Mouse (Mus musculus): Measurements from ENCODE around the gene Ccdc127. TPM values are rescaled to one million over a fixed set of nuclear protein-coding genes. Genes with fewer than 3 reads are reported as not detected.

The Ccdc127 gene
- polyA plus RNA-seq, 1 experiment from 2014 or later, result 51.8 TPM

GRCm38 (mm10) chr13:74316789-74317169 is 33.3 kb upstream of the Ccdc127 start:
- H3K9me3 ChIP-seq (replicated peaks; ENCODE audit: control insufficient read depth, low read length), result no peaks in the 10 kb centered on the region
- H3K4me3 ChIP-seq (ENCODE audit: low read depth, low read length), result peak overlapping the region; percentile 71
- H3K27ac ChIP-seq (ENCODE audit: low read depth, low read length), result no peak overlapping the region; the same call in 1 of the 2 replicates
- 3% methylated on average over 15 of the region's 15 CpGs for WGBS (ENCODE audit: insufficient replicate concordance)
- H3K4me1 ChIP-seq (ENCODE audit: control insufficient read depth, insufficient read depth, low read length), result peaks cover 5% of the 10 kb centered on the region; the same call in 1 of the 2 replicates
- no peaks in the 10 kb centered on the region for H3K27me3 ChIP-seq (ENCODE audit: control insufficient read depth, insufficient read depth, low read length)
- H3K36me3 ChIP-seq (ENCODE audit: control insufficient read depth, insufficient read depth, low read length), result peaks cover 9% of the 10 kb centered on the region
- H3K9ac ChIP-seq (ENCODE audit: low read depth, low read length), result peak overlapping the region; percentile 74
- ATAC-seq (replicated peaks; ENCODE audit: insufficient number of reproducible peaks, low FRiP score, low TSS enrichment), result no peak
- peak overlapping the region; percentile 91 for H3K4me2 ChIP-seq

DNA sequence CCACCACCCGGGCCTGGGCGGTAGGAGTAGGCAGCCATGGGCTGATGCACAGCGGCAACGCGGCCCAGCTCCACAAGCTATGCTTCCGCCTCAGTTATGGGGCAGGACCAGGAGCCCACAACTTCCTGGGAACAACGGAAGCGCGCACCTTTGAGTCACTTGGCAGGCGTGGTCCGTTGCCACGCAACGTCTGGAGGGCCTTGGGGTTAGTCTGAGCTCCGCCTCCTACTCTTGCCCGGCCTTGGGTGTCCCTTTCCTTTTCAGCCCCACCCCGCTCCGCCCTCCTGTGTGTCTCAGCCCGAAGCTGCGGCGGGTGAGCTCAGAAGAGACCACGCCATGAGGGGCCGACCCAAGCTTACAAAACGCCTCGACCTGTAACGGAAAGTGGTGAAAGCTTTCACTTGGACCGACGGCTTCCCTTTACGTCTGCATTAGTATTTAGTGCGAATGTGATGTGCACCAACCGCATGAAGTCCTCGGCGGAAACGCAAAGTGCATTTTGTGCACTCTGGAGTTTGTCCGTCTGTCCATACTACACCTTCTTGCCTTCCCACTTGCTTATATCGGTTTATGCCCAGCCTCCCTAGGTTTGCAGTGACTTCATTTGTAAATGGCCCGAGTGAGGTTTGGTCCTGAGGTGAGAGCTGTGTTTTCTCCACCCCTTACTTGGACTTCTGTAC is 32.8 kb upstream of the Ccdc127 start, which contains the start of gene Pdcd6:
Pdcd6 (minus strand) TSS at position 411 of the 680 bp plus-strand sequence.
- Histone ChIP-seq H3K9me3 (replicated peaks; ENCODE audit: control insufficient read depth, low read length) (no peaks in the 10 kb centered on the region), H3K4me1 (ENCODE audit: control insufficient read depth, insufficient read depth, low read length) (peaks cover 5% of the 10 kb centered on the region; the same call in 1 of the 2 replicates), H3K4me2 (peak within 1 kb of the TSS; percentile 91), H3K27ac (ENCODE audit: low read depth, low read length) (no peak within 1 kb of the TSS; the same call in 1 of the 2 replicates), H3K4me3 (ENCODE audit: low read depth, low read length) (peak within 1 kb of the TSS; percentile 71), H3K9ac (ENCODE audit: low read depth, low read length) (peak within 1 kb of the TSS; percentile 74), H3K36me3 (ENCODE audit: control insufficient read depth, insufficient read depth, low read length) (peaks cover 14% of the 10 kb centered on the region), H3K27me3 (ENCODE audit: control insufficient read depth, insufficient read depth, low read length) (no peaks in the 10 kb centered on the region)
- under 1% methylated on average over 36 of the region's 36 CpGs for whole genome bisulfite sequencing (ENCODE audit: insufficient replicate concordance)
- peak; percentile 100 for ATAC-seq (replicated peaks; ENCODE audit: insufficient number of reproducible peaks, low FRiP score, low TSS enrichment)

DNA sequence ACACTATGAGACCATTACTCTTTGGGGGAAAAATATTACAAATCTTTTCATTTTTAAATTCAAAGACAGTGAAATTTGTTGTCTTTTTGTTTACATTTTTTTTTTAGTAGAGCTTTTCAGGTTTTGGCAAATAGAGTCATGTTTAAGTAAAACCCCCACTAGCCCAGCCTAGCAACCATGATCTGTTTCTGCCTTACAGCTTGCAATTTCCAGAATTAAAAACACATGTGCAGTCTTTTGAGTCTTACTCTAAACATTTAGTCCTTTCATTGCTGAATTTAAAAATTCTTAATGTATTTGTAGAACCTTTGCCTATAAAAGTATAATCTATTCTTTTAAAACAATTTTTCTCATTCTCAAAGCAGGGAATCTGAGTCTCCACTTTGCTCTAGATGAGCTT is 20.8 kb upstream of the Ccdc127 start:
- Histone ChIP-seq H3K4me1 (ENCODE audit: control insufficient read depth, insufficient read depth, low read length) (no peaks in the 10 kb centered on the region), H3K9me3 (replicated peaks; ENCODE audit: control insufficient read depth, low read length) (no peaks in the 10 kb centered on the region), H3K27ac (ENCODE audit: low read depth, low read length) (no peak overlapping the region), H3K4me2 (no peak overlapping the region), H3K4me3 (ENCODE audit: low read depth, low read length) (no peak overlapping the region), H3K9ac (ENCODE audit: low read depth, low read length) (no peak overlapping the region), H3K36me3 (ENCODE audit: control insufficient read depth, insufficient read depth, low read length) (peaks cover 36% of the 10 kb centered on the region), H3K27me3 (ENCODE audit: control insufficient read depth, insufficient read depth, low read length) (no peaks in the 10 kb centered on the region)
- ATAC-seq (replicated peaks; ENCODE audit: insufficient number of reproducible peaks, low FRiP score, low TSS enrichment), result no peak

DNA sequence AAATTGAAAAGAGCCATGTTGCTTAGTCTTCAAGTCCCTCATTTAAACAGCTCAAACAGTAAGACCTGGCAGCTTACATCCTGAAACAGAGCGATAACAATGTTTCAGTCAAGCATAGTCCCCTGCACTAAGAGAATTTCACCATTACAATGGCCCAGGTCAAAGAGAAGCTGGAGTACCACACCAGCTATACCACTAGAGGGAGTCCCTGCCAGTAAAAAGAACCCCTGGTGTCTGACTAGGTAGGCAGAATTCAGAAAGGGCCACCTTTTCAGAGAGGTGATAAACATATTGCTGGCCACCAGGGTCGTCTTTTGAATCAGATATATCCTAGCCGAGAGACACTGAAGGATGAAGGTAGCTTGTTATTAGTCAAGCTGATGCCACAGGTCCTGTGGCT is 9.1 kb upstream of the Ccdc127 start:
- 0 out of 2 replicates have a peak, but pooled peaks have one; percentile 49 for ATAC-seq (replicated peaks; ENCODE audit: insufficient number of reproducible peaks, low FRiP score, low TSS enrichment)
- no peaks in the 10 kb centered on the region for H3K9me3 ChIP-seq (replicated peaks; ENCODE audit: control insufficient read depth, low read length)
- no peak overlapping the region for H3K4me2 ChIP-seq
- H3K36me3 ChIP-seq (ENCODE audit: control insufficient read depth, insufficient read depth, low read length), result peaks cover 19% of the 10 kb centered on the region
- H3K27ac ChIP-seq (ENCODE audit: low read depth, low read length), result no peak overlapping the region
- no peak overlapping the region for H3K4me3 ChIP-seq (ENCODE audit: low read depth, low read length)
- no peaks in the 10 kb centered on the region for H3K4me1 ChIP-seq (ENCODE audit: control insufficient read depth, insufficient read depth, low read length)
- 55% methylated on average over 3 of the region's 3 CpGs for WGBS (ENCODE audit: insufficient replicate concordance)
- no peak overlapping the region for H3K9ac ChIP-seq (ENCODE audit: low read depth, low read length)
- no peaks in the 10 kb centered on the region for H3K27me3 ChIP-seq (ENCODE audit: control insufficient read depth, insufficient read depth, low read length)

GRCm38 (mm10) chr13:74350435-74350906 is 362 bp downstream of the Ccdc127 start:
- WGBS (ENCODE audit: insufficient replicate concordance), result 1% methylated on average over 15 of the region's 15 CpGs
- H3K27ac ChIP-seq (ENCODE audit: low read depth, low read length), result no peak overlapping the region; the same call in 1 of the 2 replicates
- peak overlapping the region; percentile 73 for H3K4me3 ChIP-seq (ENCODE audit: low read depth, low read length)
- ATAC-seq (replicated peaks; ENCODE audit: insufficient number of reproducible peaks, low FRiP score, low TSS enrichment), result peak; percentile 9; the same call in 1 of the 2 replicates
- H3K27me3 ChIP-seq (ENCODE audit: control insufficient read depth, insufficient read depth, low read length), result no peaks in the 10 kb centered on the region
- H3K4me1 ChIP-seq (ENCODE audit: control insufficient read depth, insufficient read depth, low read length), result peaks cover 9% of the 10 kb centered on the region; the same call in 1 of the 2 replicates
- no peaks in the 10 kb centered on the region for H3K9me3 ChIP-seq (replicated peaks; ENCODE audit: control insufficient read depth, low read length)
- H3K4me2 ChIP-seq, result peak overlapping the region; percentile 75
- no peaks in the 10 kb centered on the region for H3K36me3 ChIP-seq (ENCODE audit: control insufficient read depth, insufficient read depth, low read length)
- H3K9ac ChIP-seq (ENCODE audit: low read depth, low read length), result peak overlapping the region; percentile 91

- Histone ChIP-seq H3K27me3 (ENCODE audit: control insufficient read depth, insufficient read depth, low read length) (no peaks in the 10 kb centered on the region), H3K9me3 (replicated peaks; ENCODE audit: control insufficient read depth, low read length) (no peaks in the 10 kb centered on the region), H3K4me2 (no peak overlapping the region), H3K4me1 (ENCODE audit: control insufficient read depth, insufficient read depth, low read length) (no peaks in the 10 kb centered on the region), H3K27ac (ENCODE audit: low read depth, low read length) (no peak overlapping the region), H3K4me3 (ENCODE audit: low read depth, low read length) (no peak overlapping the region), H3K9ac (ENCODE audit: low read depth, low read length) (no peak overlapping the region), H3K36me3 (ENCODE audit: control insufficient read depth, insufficient read depth, low read length) (peaks cover 21% of the 10 kb centered on the region)
- 96% methylated on average over 13 of the region's 13 CpGs for WGBS (ENCODE audit: insufficient replicate concordance)
- ATAC-seq (replicated peaks; ENCODE audit: insufficient number of reproducible peaks, low FRiP score, low TSS enrichment), result no peak
These were observed 6.4 kb downstream of the Ccdc127 start for GRCm38 (mm10) chr13:74356491-74356890.

GRCm38 (mm10) chr13:74362218-74362617 is 12.1 kb downstream of the Ccdc127 start:
- H3K4me2 ChIP-seq, result no peak overlapping the region
- 68% methylated on average over 2 of the region's 2 CpGs for WGBS (ENCODE audit: insufficient replicate concordance)

DNA sequence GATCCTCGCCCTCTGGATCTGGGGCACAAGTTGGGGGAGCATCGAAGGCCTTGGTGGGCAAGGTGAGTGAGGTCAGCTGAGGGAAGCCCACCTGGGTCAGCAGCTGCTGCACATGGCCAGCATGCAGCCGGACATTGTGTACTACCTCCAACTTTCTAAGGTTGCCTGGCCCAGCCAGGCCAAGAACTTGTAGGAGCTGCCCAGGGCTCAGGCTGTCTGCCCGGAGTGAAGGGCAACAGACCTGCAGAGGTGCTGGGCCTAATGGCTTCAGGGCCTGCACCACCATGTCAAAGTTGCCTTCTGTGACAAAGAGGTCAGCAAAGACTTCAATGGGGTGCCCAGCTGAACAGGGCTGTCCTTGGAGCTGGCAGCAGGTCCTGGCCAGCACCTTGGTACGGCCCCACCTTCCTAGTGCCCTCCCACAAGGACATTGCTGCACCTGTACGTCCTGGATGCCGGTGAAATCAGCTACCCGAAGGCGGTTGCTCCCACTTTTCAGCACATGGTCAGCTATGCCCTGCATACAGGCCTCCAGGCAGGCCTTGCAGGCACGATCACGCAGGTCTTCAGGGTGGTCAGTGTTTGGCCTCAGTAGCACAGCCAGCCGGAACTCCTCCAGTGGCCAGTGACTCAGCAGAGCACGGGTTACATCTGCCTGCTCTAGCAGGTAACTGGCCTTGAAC is 13.2 kb downstream of the Ccdc127 start:
- peak; percentile 52 for ATAC-seq (replicated peaks; ENCODE audit: insufficient number of reproducible peaks, low FRiP score, low TSS enrichment)
- H3K27me3 ChIP-seq (ENCODE audit: control insufficient read depth, insufficient read depth, low read length), result no peaks in the 10 kb centered on the region
- WGBS (ENCODE audit: insufficient replicate concordance), result 72% methylated on average over 13 of the region's 13 CpGs
- no peaks in the 10 kb centered on the region for H3K9me3 ChIP-seq (replicated peaks; ENCODE audit: control insufficient read depth, low read length)
- peaks cover 9% of the 10 kb centered on the region for H3K4me1 ChIP-seq (ENCODE audit: control insufficient read depth, insufficient read depth, low read length)
- peaks cover 15% of the 10 kb centered on the region for H3K36me3 ChIP-seq (ENCODE audit: control insufficient read depth, insufficient read depth, low read length)
- peak overlapping the region; percentile 58 for H3K4me2 ChIP-seq
- peak overlapping the region; percentile 87 for H3K27ac ChIP-seq (ENCODE audit: low read depth, low read length)
- H3K4me3 ChIP-seq (ENCODE audit: low read depth, low read length), result peak overlapping the region; percentile 23
- peak overlapping the region; percentile 64 for H3K9ac ChIP-seq (ENCODE audit: low read depth, low read length)

More at GRCm38 (mm10) chr13:74362218-74362617, 12.1 kb downstream of the Ccdc127 start:
- no peak for ATAC-seq (replicated peaks; ENCODE audit: insufficient number of reproducible peaks, low FRiP score, low TSS enrichment)
- peaks cover 17% of the 10 kb centered on the region for H3K36me3 ChIP-seq (ENCODE audit: control insufficient read depth, insufficient read depth, low read length)
- H3K9me3 ChIP-seq (replicated peaks; ENCODE audit: control insufficient read depth, low read length), result no peaks in the 10 kb centered on the region
- no peak overlapping the region for H3K4me3 ChIP-seq (ENCODE audit: low read depth, low read length)
- H3K27ac ChIP-seq (ENCODE audit: low read depth, low read length), result no peak overlapping the region
- peaks cover 9% of the 10 kb centered on the region for H3K4me1 ChIP-seq (ENCODE audit: control insufficient read depth, insufficient read depth, low read length)
- H3K9ac ChIP-seq (ENCODE audit: low read depth, low read length), result no peak overlapping the region
- no peaks in the 10 kb centered on the region for H3K27me3 ChIP-seq (ENCODE audit: control insufficient read depth, insufficient read depth, low read length)
